Mouse (Mus musculus): Measurements from ENCODE around the gene Srgn. TPM values are rescaled to one million over a fixed set of nuclear protein-coding genes. Genes with fewer than 3 reads are reported as not detected.
A peak's percentile ranks its signal among the peaks of the same experiment; 100 is the strongest.

The Srgn gene
- total and polyA plus RNA-seq, 2 experiments = 5.0 to 15.9 TPM

DNA sequence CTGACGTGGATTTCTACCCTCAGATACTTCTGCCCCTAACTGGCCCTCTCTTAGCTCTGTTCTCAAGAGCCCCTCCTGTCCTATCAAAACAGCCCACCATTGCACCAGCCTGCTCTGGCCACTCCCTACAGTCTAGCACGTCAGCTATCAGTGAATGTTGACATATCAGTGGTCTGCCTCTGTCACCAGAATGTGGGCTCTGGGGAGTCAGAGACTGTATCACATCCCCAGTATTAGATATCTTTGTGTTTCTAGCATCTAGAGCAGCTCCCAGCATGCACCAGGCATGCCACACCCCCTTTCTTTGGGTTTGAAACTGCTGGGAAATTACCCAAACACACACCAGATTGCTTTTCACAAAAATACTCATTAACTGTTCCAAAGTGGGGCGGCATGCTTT is 13.5 kb upstream of the Srgn start:
- no peak overlapping the region for H3K4me3 ChIP-seq (ENCODE audit: insufficient read depth, low read depth, low read length)
- H3K4me1 ChIP-seq (ENCODE audit: control insufficient read depth, insufficient read depth, low read length) = no peaks in the 10 kb centered on the region
- H3K79me2 ChIP-seq (ENCODE audit: control insufficient read depth, insufficient read depth, low read length) = no peaks in the 10 kb centered on the region
- H3K36me3 ChIP-seq (ENCODE audit: control insufficient read depth, insufficient read depth, low read length) = no peaks in the 10 kb centered on the region
- no peak overlapping the region for H3K27ac ChIP-seq (replicated peaks; ENCODE audit: insufficient read depth, low read depth, low read length)
- DNase-seq (ENCODE audit: extremely low read depth, low read depth, low spot score) = no peak
- no peak overlapping the region for H3K9ac ChIP-seq (ENCODE audit: low read depth, low read length)
- WGBS = 68% methylated on average over 3 of the region's 3 CpGs
- TF ChIP-seq CTCF (IDR thresholded peaks at IDR 0.05; ENCODE audit: low read depth, low read length) (no peak), POLR2A (IDR thresholded peaks at IDR 0.05; ENCODE audit: extremely low read depth, insufficient read depth, low read length) (no peak)
- no peaks in the 10 kb centered on the region for H3K27me3 ChIP-seq (ENCODE audit: control insufficient read depth, insufficient read depth, low read length)

DNA sequence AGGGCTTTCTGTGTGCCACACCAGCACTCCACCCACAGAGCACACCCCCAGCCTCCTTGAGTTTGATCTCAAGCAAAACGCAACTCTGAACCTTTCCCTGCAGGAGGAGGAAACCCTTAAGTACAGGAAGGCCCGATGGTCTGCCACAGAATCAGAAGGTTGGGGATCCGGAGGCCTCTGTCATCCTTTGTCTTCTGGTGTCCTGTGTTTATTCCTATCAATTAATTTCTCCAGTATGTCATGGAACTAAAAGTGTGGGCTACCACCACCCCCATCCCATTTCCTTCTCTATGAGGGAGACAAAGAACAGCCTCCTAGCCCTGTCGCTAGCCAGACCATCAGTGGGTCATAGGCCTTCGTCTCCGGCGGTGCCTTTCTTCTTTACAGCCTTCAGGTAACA is 7.3 kb upstream of the Srgn start:
- Histone ChIP-seq H3K27me3 (ENCODE audit: control insufficient read depth, insufficient read depth, low read length) (no peaks in the 10 kb centered on the region), H3K79me2 (ENCODE audit: control insufficient read depth, insufficient read depth, low read length) (no peaks in the 10 kb centered on the region), H3K36me3 (ENCODE audit: control insufficient read depth, insufficient read depth, low read length) (no peaks in the 10 kb centered on the region), H3K27ac (replicated peaks; ENCODE audit: insufficient read depth, low read depth, low read length) (no peak overlapping the region), H3K4me1 (ENCODE audit: control insufficient read depth, insufficient read depth, low read length) (no peaks in the 10 kb centered on the region), H3K4me3 (ENCODE audit: insufficient read depth, low read depth, low read length) (no peak overlapping the region), H3K9ac (ENCODE audit: low read depth, low read length) (no peak overlapping the region)
- DNase-seq (ENCODE audit: extremely low read depth, low read depth, low spot score) = no peak
- WGBS = 84% methylated on average over 7 of the region's 7 CpGs
- TF ChIP-seq CTCF (IDR thresholded peaks at IDR 0.05; ENCODE audit: low read depth, low read length) = no peak

DNA sequence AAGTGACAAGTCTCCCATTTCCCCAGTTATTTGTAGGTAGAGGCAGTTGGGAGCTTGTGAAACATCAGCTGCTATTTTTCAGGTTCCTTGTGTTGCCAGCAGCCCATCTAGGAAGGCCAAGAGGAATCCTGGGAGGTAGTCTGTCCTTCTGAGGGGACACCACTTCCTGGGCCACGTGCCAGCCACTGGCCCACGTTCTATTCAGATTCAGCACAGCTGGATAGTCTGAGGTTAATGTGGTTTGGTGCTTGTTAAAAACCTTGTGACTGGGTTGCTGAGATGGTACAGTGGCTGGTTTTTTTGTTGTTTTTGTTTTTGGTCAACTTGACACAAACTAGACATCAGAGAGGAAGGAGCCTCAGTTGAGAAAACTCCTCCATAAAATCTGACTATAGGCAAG is 5.6 kb upstream of the Srgn start:
- no peak for TF ChIP-seq CTCF (IDR thresholded peaks at IDR 0.05; ENCODE audit: low read depth, low read length)
- 50% methylated on average over 2 of the region's 2 CpGs for WGBS

DNA sequence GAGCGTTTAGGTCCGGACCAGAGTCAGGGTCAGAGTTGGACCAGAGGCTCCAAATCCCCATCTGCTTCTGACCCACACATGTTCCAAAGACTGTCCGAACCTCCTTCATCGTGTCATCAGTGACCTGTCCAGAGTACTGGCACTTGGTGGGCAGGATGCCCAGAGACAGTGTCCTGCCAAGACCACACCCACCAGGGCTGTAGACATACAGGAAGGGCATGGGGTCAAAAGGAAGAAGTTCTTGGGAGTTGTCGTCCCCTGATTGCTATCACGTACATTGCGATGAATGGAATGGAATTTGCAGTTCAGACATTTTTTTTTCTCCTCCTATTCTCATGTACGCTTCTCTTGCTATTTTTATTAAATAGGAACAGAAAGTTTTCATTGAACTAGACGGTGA is 2.9 kb upstream of the Srgn start:
- Histone ChIP-seq H3K4me3 (ENCODE audit: insufficient read depth, low read depth, low read length) (no peak overlapping the region), H3K27ac (replicated peaks; ENCODE audit: insufficient read depth, low read depth, low read length) (no peak overlapping the region), H3K9ac (ENCODE audit: low read depth, low read length) (no peak overlapping the region), H3K4me1 (ENCODE audit: control insufficient read depth, insufficient read depth, low read length) (no peaks in the 10 kb centered on the region), H3K36me3 (ENCODE audit: control insufficient read depth, insufficient read depth, low read length) (no peaks in the 10 kb centered on the region), H3K79me2 (ENCODE audit: control insufficient read depth, insufficient read depth, low read length) (no peaks in the 10 kb centered on the region), H3K27me3 (ENCODE audit: control insufficient read depth, insufficient read depth, low read length) (no peaks in the 10 kb centered on the region)
- peak; percentile 27 for DNase-seq (ENCODE audit: extremely low read depth, low read depth, low spot score)
- TF ChIP-seq POLR2A (IDR thresholded peaks at IDR 0.05; ENCODE audit: extremely low read depth, insufficient read depth, low read length) = no peak
- no peak for TF ChIP-seq CTCF (IDR thresholded peaks at IDR 0.05; ENCODE audit: low read depth, low read length)
- 52% methylated on average over 9 of the region's 9 CpGs for WGBS

More for the DNA sequence above, 5.6 kb upstream of the Srgn start:
- Histone ChIP-seq H3K27me3 (ENCODE audit: control insufficient read depth, insufficient read depth, low read length) (no peaks in the 10 kb centered on the region), H3K9ac (ENCODE audit: low read depth, low read length) (no peak overlapping the region), H3K79me2 (ENCODE audit: control insufficient read depth, insufficient read depth, low read length) (no peaks in the 10 kb centered on the region), H3K27ac (replicated peaks; ENCODE audit: insufficient read depth, low read depth, low read length) (no peak overlapping the region), H3K36me3 (ENCODE audit: control insufficient read depth, insufficient read depth, low read length) (no peaks in the 10 kb centered on the region), H3K4me1 (ENCODE audit: control insufficient read depth, insufficient read depth, low read length) (no peaks in the 10 kb centered on the region), H3K4me3 (ENCODE audit: insufficient read depth, low read depth, low read length) (no peak overlapping the region)
- no peak for DNase-seq (ENCODE audit: extremely low read depth, low read depth, low spot score)

DNA sequence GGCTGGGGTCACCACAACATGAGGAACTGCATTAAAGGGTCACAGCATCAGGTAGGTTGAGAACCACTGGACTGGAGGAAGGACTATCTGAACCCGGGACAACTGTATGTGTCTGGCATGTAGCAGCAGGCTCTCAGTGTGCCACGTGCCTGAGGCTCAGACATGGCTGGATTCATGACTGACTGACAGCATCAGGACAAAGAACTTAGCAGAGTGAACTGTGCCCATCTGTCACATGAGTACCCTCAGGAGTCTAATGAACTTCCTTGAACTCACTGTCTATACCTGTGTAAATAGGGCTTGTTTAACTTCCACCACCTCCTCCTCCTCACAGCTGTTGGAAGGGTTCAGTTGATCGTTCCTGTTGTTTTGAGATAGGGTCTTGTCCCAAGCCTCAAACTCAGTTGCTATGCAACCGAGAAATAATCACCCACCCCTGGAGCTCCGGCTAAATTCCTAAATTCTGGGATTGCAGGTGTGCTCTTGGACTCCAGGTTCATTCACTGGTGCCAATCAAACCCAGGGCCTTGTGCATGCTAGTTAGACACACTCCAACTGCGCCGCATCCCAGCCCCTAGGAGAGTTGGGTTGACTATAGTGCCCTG is 4.8 kb downstream of the Srgn start:
- WGBS = 64% methylated on average over 7 of the region's 7 CpGs
- Histone ChIP-seq H3K27ac (replicated peaks; ENCODE audit: insufficient read depth, low read depth, low read length) (no peak overlapping the region), H3K36me3 (ENCODE audit: control insufficient read depth, insufficient read depth, low read length) (no peaks in the 10 kb centered on the region), H3K4me1 (ENCODE audit: control insufficient read depth, insufficient read depth, low read length) (no peaks in the 10 kb centered on the region), H3K4me3 (ENCODE audit: insufficient read depth, low read depth, low read length) (no peak overlapping the region), H3K9ac (ENCODE audit: low read depth, low read length) (no peak overlapping the region), H3K79me2 (ENCODE audit: control insufficient read depth, insufficient read depth, low read length) (no peaks in the 10 kb centered on the region), H3K27me3 (ENCODE audit: control insufficient read depth, insufficient read depth, low read length) (no peaks in the 10 kb centered on the region)
- no peak for DNase-seq (ENCODE audit: extremely low read depth, low read depth, low spot score)
- no peak for TF ChIP-seq CTCF (IDR thresholded peaks at IDR 0.05; ENCODE audit: low read depth, low read length)

DNA sequence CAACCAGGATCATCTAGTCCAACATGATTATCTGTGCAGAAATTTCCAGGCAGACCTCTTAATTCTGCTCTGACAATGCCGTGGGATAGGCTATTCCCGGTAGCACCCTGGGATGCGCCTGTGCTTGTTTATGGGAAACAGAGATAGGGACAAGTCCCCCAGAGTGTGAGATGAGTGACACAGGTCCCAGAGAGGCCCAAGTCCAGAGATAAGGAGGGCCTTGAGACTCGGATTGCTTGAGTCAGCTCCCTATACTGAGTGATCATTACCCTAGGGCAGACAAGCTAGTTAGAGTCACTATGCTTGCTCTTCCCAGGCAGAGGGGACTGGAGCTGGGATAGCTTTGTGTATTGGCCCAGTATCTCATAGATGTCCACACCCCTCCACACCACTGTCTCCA is 5.5 kb downstream of the Srgn start:
- Histone ChIP-seq H3K4me3 (ENCODE audit: insufficient read depth, low read depth, low read length) (no peak overlapping the region), H3K9ac (ENCODE audit: low read depth, low read length) (no peak overlapping the region), H3K27ac (replicated peaks; ENCODE audit: insufficient read depth, low read depth, low read length) (no peak overlapping the region), H3K79me2 (ENCODE audit: control insufficient read depth, insufficient read depth, low read length) (no peaks in the 10 kb centered on the region), H3K4me1 (ENCODE audit: control insufficient read depth, insufficient read depth, low read length) (no peaks in the 10 kb centered on the region), H3K36me3 (ENCODE audit: control insufficient read depth, insufficient read depth, low read length) (no peaks in the 10 kb centered on the region), H3K27me3 (ENCODE audit: control insufficient read depth, insufficient read depth, low read length) (no peaks in the 10 kb centered on the region)
- no peak for TF ChIP-seq POLR2A (IDR thresholded peaks at IDR 0.05; ENCODE audit: extremely low read depth, insufficient read depth, low read length)
- no peak for TF ChIP-seq CTCF (IDR thresholded peaks at IDR 0.05; ENCODE audit: low read depth, low read length)
- DNase-seq (ENCODE audit: extremely low read depth, low read depth, low spot score) = no peak
- WGBS = 47% methylated on average over 4 of the region's 4 CpGs
